Mouse (Mus musculus) olfactory bulb, adult 2 months (tissue): ENCODE measurements at regions not wholly inside any gene's neighbourhood (a gene's known extent, or its start where the extent isn't known, plus 50 kb on each side); places are given as distances from the start of the nearest gene placed in this dataset.

Experiments
- CTCF ChIP-seq: fragments of 200-500 bp; IDR thresholded peaks from 2 replicates; pipeline ENCODE4 v1.5.1; 2012; ENCODE audit warnings: low read depth, mild to moderate bottlenecking, low read length, moderate library complexity; ENCODE audit not compliant: insufficient read depth
- POLR2A ChIP-seq: fragments of 200-500 bp; IDR thresholded peaks from 2 replicates; pipeline ENCODE4 v1.6.1; 2012; ENCODE audit warnings: mild to moderate bottlenecking, low read depth, low read length, moderate library complexity; ENCODE audit not compliant: insufficient read depth

DNA sequence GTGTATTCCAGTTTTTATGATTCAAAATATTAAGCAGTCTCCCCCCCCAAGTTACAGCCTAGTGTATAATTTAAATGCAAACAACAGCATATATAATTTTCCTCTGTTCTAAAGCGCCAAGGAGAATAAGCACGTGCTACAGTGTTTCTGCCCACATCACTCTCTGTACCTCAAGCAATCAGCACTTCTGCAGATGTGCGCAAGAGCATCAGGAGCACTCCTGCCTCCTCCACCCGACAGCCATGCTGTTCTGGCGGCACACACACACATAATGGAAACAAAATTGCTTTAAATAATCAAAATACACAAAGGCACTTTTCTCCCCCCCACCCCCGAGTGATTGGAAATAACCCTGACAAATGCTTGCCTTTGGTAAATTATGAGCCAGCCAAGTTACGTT lies 78.5 kb upstream of the Adgrl2 start:
- TF ChIP-seq CTCF (no peak), POLR2A (no peak)
